ENCODE assay signal across 8 mouse cellular contexts in genomic region chr7:143739511-143740461, GRCm38 (mm10). TPM values are rescaled to one million over a fixed set of nuclear protein-coding genes. Genes with fewer than 3 reads are reported as not detected.
DNase-seq lines count a peak whose midpoint lies in the region; ATAC-seq lines count a peak whose summit lies in the region.

No protein-coding gene starts in this region.

- peaks cover 29% of the 10 kb centered on the region for H3K4me1 ChIP-seq in hindbrain, embryonic 16.5 days (ENCODE audit: control insufficient read depth, insufficient read depth, low read depth, low read length)
- peaks cover 4% of the 10 kb centered on the region; the same call in 1 of the 2 replicates for H3K4me1 ChIP-seq in megakaryocyte, embryonic 14.5 days

- peak overlapping the region; percentile 81 for H3K9ac ChIP-seq in hindbrain, embryonic 16.5 days (ENCODE audit: low read depth, low read length)

- 3% methylated on average over 37 of the region's 38 CpGs for WGBS in hindbrain, embryonic 16.5 days

- peak; percentile 75 for DNase-seq in T-cell, adult 2 months (ENCODE audit: low spot score)
- DNase-seq in cerebellum, postnatal 4 days (ENCODE audit: low spot score in 2 of 2): peak; percentile 65 to 78
- peak; percentile 72 to 80 for DNase-seq in gastrocnemius, adult 8-10 months (ENCODE audit: low spot score in 2 of 2)
- DNase-seq in left cerebral cortex, postnatal 10 days (ENCODE audit: extremely low spot score in 1 of 2, low spot score in 2 of 2): peak; percentile 72 to 92
- DNase-seq in right cerebral cortex, postnatal 14 days: peak; percentile 85
- DNase-seq in urinary bladder, postnatal 4 days (ENCODE audit: low spot score in 2 of 2): peak; percentile 87 to 91

- intact Hi-C loops in left cerebral cortex, postnatal 10 days (cut with DNase I): no loop called here

- H3K9me3 ChIP-seq in hindbrain, embryonic 16.5 days (ENCODE audit: control insufficient read depth, low read length): no peaks in the 10 kb centered on the region
- no peaks in the 10 kb centered on the region for H3K9me3 ChIP-seq in megakaryocyte, embryonic 14.5 days

- peak overlapping the region; percentile 88 for H3K4me2 ChIP-seq in hindbrain, embryonic 16.5 days (ENCODE audit: low read length)

- H3K27me3 ChIP-seq in hindbrain, embryonic 16.5 days (replicated peaks; ENCODE audit: control insufficient read depth, insufficient read depth, low read length): no peaks in the 10 kb centered on the region
- peaks cover 83% of the 10 kb centered on the region for H3K27me3 ChIP-seq in megakaryocyte, embryonic 14.5 days (replicated peaks)

- peak overlapping the region; percentile 48 for H3K4me3 ChIP-seq in hindbrain, embryonic 16.5 days (ENCODE audit: low read length)
- H3K4me3 ChIP-seq in megakaryocyte, embryonic 14.5 days (replicated peaks): peak overlapping the region; percentile 51

- H3K36me3 ChIP-seq in hindbrain, embryonic 16.5 days (ENCODE audit: control insufficient read depth, insufficient read depth, low read length): no peaks in the 10 kb centered on the region
- no peaks in the 10 kb centered on the region for H3K36me3 ChIP-seq in megakaryocyte, embryonic 14.5 days (replicated peaks; ENCODE audit: low read length)

- ATAC-seq in hindbrain, embryonic 16.5 days: peak; percentile 90

- H3K27ac ChIP-seq in hindbrain, embryonic 16.5 days (ENCODE audit: low read depth, low read length): peak overlapping the region; percentile 39

RNA-seq across cellular contexts. Expression of gene Osbpl5, which starts 17.0 kb away (rescaled TPM):
- total RNA-seq in gastrocnemius, adult 8-10 months (2022): 10 to 100 TPM; 11.2 to 17.7 (median 14.1) TPM
- 43.7 and 44.9 TPM in 2 replicates for polyA plus RNA-seq in hindbrain, embryonic 16.5 days (2015; fragmentation: Nextera tagmentation; extraction: Ambion mirVana)
- 10 to 100 TPM; 38.2 to 42.3 TPM for total RNA-seq in left cerebral cortex, postnatal 10 days (2021)
- 1.2 TPM in 1 of 2 replicates, not detected in the other for polyA plus RNA-seq in megakaryocyte, embryonic 14.5 days (2012; ENCODE audit: insufficient read depth, low replicate concordance)

RNA-seq across cellular contexts. Expression of gene Mrgprg, which starts 27.0 kb away (rescaled TPM):
- total RNA-seq in gastrocnemius, adult 8-10 months (2022): under 1 TPM; 0.29 to 0.86 (median 0.33) TPM
- not detected in 2 replicates for polyA plus RNA-seq in hindbrain, embryonic 16.5 days (2015; fragmentation: Nextera tagmentation; extraction: Ambion mirVana)
- total RNA-seq in left cerebral cortex, postnatal 10 days (2021): not detected
- polyA plus RNA-seq in megakaryocyte, embryonic 14.5 days (2012; ENCODE audit: insufficient read depth, low replicate concordance): not detected in 2 replicates

RNA-seq across cellular contexts. Expression of gene Mrgpre, which starts 44.5 kb away (rescaled TPM):
- under 1 TPM; 0.32 to 0.87 (median 0.44) TPM for total RNA-seq in gastrocnemius, adult 8-10 months (2022)
- polyA plus RNA-seq in hindbrain, embryonic 16.5 days (2015; fragmentation: Nextera tagmentation; extraction: Ambion mirVana): 10.8 and 14.2 TPM in 2 replicates
- total RNA-seq in left cerebral cortex, postnatal 10 days (2021): 10 to 100 TPM; 11.8 to 12.3 TPM
- polyA plus RNA-seq in megakaryocyte, embryonic 14.5 days (2012; ENCODE audit: insufficient read depth, low replicate concordance): 0.46 TPM in 1 of 2 replicates, not detected in the other

RNA-seq across cellular contexts. Expression of gene Tnfrsf23, which starts 54.1 kb away (rescaled TPM):
- 1 to 10 TPM; 2.5 to 4.6 (median 3.4) TPM for total RNA-seq in gastrocnemius, adult 8-10 months (2022)
- polyA plus RNA-seq in hindbrain, embryonic 16.5 days (2015; fragmentation: Nextera tagmentation; extraction: Ambion mirVana): 0.71 and 1.5 TPM in 2 replicates
- total RNA-seq in left cerebral cortex, postnatal 10 days (2021): 1 to 10 TPM in 1 of 2 experiments, under 1 TPM in 1; 0.53 to 1.2 TPM
- polyA plus RNA-seq in megakaryocyte, embryonic 14.5 days (2012; ENCODE audit: insufficient read depth, low replicate concordance): 0.36 TPM in 1 of 2 replicates, not detected in the other

Comparison
In these comparisons a context has a peak if more than half of its experiments do, and no peak if none do; other contexts are left out.
1. Peak in every context shown above with its lines: DNase-seq, ATAC-seq, H3K4me3 ChIP-seq and H3K27ac ChIP-seq.
2. RNA of gene Mrgpre, which starts 44.5 kb away (total RNA-seq): 11.8 to 12.3 TPM in left cerebral cortex, postnatal 10 days; 0.32 to 0.87 TPM in gastrocnemius, adult 8-10 months; every median in the first group is over 4 times any median in the second.